Mouse (Mus musculus): ENCODE results near the gene 4933402J07Rik. TPM values are rescaled to one million over a fixed set of nuclear protein-coding genes. Genes with fewer than 3 reads are reported as not detected.

4933402J07Rik gene
- polyA plus RNA-seq, 2 experiments from 2014 or later: not detected

- ATAC-seq: no peak
Observed at GRCm38 (mm10) chr8:87629656-87630055, 66.0 kb downstream of the 4933402J07Rik start.

- no peak for ATAC-seq
Observed at GRCm38 (mm10) chr8:87631776-87632175, 68.1 kb downstream of the 4933402J07Rik start.

- no peak for ATAC-seq
Observed at GRCm38 (mm10) chr8:87636226-87636742, 72.6 kb downstream of the 4933402J07Rik start.

Other genes starting within 250 kb of the 4933402J07Rik start
- gene Cbln1, start 91.2 kb upstream of the 4933402J07Rik start, polyA plus RNA-seq (2017; shearing (Covaris generic)): not detected